Comparison of ENCODE assay signal across 13 mouse cellular contexts in genomic region chr10:44723321-44723720, GRCm38 (mm10).
"Had no signal": no experiment of that assay in that cellular context is flagged by ENCODE, and none has a peak within 500 bp of the region (broad histone marks: within the 10 kb centered on the region; RNA-seq: fewer than 3 reads in every experiment).

No protein-coding gene starts in this region.

- DNase-seq: kidney, adult 9 months; kidney, postnatal 14 days; liver; liver, embryonic 13.5 days; liver, postnatal 0 days; lung, postnatal 14 days; retina, postnatal 1 day; thymus, postnatal 4 days had no signal

- ATAC-seq: liver, postnatal 0 days; midbrain, embryonic 15.5 days had no signal

- H3K27me3 ChIP-seq: limb, embryonic 12.5 days; liver, embryonic 13.5 days; lung, embryonic 15.5 days; megakaryocyte, embryonic 14.5 days; midbrain, embryonic 15.5 days; neural tube, embryonic 12.5 days had no signal
